Mouse (Mus musculus) left cerebral cortex, postnatal 4 days (tissue): ENCODE measurements around the gene Pon3. TPM values are rescaled to one million over a fixed set of nuclear protein-coding genes. Genes with fewer than 3 reads are reported as not detected.

Experiments
- DNase-seq: peaks from one replicate; pipeline ENCODE4 v3.0.0-alpha.2; 2022
- intact Hi-C: fragments of 180-260 bp; cut with DNase I; formaldehyde crosslinking; loops from one replicate; pipeline ENCODE4 v1.15.1; 2025
- total RNA-seq, 2 experiments: library from RNA; stranded (reverse); gene quantifications; 2 replicates each; pipeline ENCODE4 v1.2.3; 2021

The Pon3 gene
- total RNA-seq, 2 experiments from 2014 or later, result 1.8 to 2.3 TPM

- no peak for DNase-seq
These were observed 69.7 kb downstream of the Pon3 start for GRCm38 (mm10) chr6:5186229-5186950.

GRCm38 (mm10) chr6:5180645-5181044 lies 75.4 kb downstream of the Pon3 start:
- intact Hi-C loops, result no loop called here
- no peak for DNase-seq

More at GRCm38 (mm10) chr6:5186229-5186950, 69.7 kb downstream of the Pon3 start:
- intact Hi-C loops, result no loop called here

- DNase-seq, result no peak
- intact Hi-C loops, result no loop called here
These were observed 76.9 kb downstream of the Pon3 start for GRCm38 (mm10) chr6:5179189-5179588.

GRCm38 (mm10) chr6:5177967-5178891 lies 77.9 kb downstream of the Pon3 start:
- DNase-seq, result no peak
- intact Hi-C loops, result no loop called here

GRCm38 (mm10) chr6:5174179-5174812 lies 81.8 kb downstream of the Pon3 start:
- DNase-seq, result no peak
- intact Hi-C loops, result no loop called here

- intact Hi-C loops, result no loop called here
- DNase-seq, result peak; percentile 38
These were observed 83.5 kb downstream of the Pon3 start for GRCm38 (mm10) chr6:5172571-5172970.

- DNase-seq, result no peak
- intact Hi-C loops, result no loop called here
These were observed 84.7 kb downstream of the Pon3 start for GRCm38 (mm10) chr6:5171418-5171817.

Other genes with a start within 250 kb of the Pon3 start
- not detected for gene Pon1, start 62.3 kb downstream of the Pon3 start, total RNA-seq
- gene Pon2, start 42.2 kb upstream of the Pon3 start, total RNA-seq, result 10 to 100 TPM in 1 of 2 experiments, 1 to 10 TPM in 1; 9.3 to 11.9 TPM
- gene Asb4, start 127.1 kb upstream of the Pon3 start, total RNA-seq, result 1 to 10 TPM; 1.9 to 2.6 TPM
- 1 to 10 TPM; 4.4 to 6.6 TPM for gene Pdk4, start 240.0 kb upstream of the Pon3 start, total RNA-seq